Mouse (Mus musculus): Measurements from ENCODE around the gene Gm20721. TPM values are rescaled to one million over a fixed set of nuclear protein-coding genes. Genes with fewer than 3 reads are reported as not detected.

Gene Gm20721
- polyA plus RNA-seq, 1 experiment from 2014 or later: 1.3 TPM

DNA sequence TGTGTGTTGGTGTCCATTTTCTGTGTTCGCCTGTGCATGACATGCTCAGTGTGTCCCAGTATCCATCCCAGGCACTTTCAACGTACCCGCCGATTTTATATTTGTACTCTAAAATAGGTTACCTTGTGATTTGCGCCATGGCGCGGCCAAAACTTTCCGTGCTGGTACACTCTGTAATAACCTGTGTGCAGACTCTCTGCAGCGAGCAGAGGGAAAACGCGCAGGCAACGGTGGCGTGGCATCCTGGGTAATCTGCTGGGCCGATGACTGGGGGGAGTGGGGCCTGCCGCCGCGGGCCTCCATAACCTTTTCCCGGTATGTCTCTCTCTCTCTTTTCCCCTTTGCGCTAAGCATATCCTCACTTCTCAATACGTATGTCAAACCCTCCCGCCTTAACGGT lies 45.8 kb downstream of the Gm20721 start:
- Histone ChIP-seq H3K4me3 (ENCODE audit: low read depth, low read length) (no peak overlapping the region), H3K9me3 (ENCODE audit: low read length) (peaks cover 16% of the 10 kb centered on the region), H3K27me3 (ENCODE audit: insufficient read depth, low read length) (peaks cover 45% of the 10 kb centered on the region), H3K27ac (ENCODE audit: low read depth) (no peak overlapping the region), H3K36me3 (replicated peaks; ENCODE audit: insufficient read depth, low read length) (no peaks in the 10 kb centered on the region), H3K4me2 (ENCODE audit: low read depth, low read length) (no peak overlapping the region), H3K9ac (replicated peaks) (no peak overlapping the region), H3K4me1 (ENCODE audit: insufficient read depth) (no peaks in the 10 kb centered on the region)
- WGBS (ENCODE audit: insufficient replicate concordance): 51% methylated on average over 22 of the region's 22 CpGs
- DNase-seq (no peak), ATAC-seq (no peak)
- TF ChIP-seq EP300 (IDR thresholded peaks at IDR 0.05; ENCODE audit: low read depth) (no peak), CTCF (IDR thresholded peaks at IDR 0.05; ENCODE audit: low read depth) (no peak)

DNA sequence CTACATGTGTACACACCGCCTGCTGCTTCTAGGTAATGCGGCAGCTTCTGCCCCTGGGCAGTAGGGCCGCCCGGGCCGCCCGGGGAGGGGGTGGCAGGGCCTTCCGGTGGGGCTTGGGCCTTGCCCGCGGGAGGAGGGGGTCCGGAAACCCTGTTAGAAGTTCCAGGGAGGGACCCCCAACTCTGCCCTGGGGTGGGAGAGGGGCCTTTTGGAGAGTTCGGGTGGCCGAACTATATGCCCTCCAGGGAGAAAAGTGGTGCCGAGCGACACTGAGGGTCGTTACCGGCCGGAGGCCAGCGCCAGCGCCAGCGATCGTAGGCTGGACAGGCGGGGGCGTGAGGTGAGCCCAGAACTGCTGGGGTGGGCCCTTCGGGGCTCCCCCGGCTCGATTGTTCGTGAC lies 46.3 kb downstream of the Gm20721 start:
- no peak overlapping the region for H3K27ac ChIP-seq (ENCODE audit: low read depth)
- peaks cover 16% of the 10 kb centered on the region for H3K9me3 ChIP-seq (ENCODE audit: low read length)
- ATAC-seq (no peak), DNase-seq (no peak)
- WGBS (ENCODE audit: insufficient replicate concordance): 54% methylated on average over 27 of the region's 27 CpGs
- no peak for TF ChIP-seq EP300 (IDR thresholded peaks at IDR 0.05; ENCODE audit: low read depth)
- no peak for TF ChIP-seq CTCF (IDR thresholded peaks at IDR 0.05; ENCODE audit: low read depth)
- no peak overlapping the region for H3K4me3 ChIP-seq (ENCODE audit: low read depth, low read length)
- no peaks in the 10 kb centered on the region for H3K4me1 ChIP-seq (ENCODE audit: insufficient read depth)
- peaks cover 45% of the 10 kb centered on the region for H3K27me3 ChIP-seq (ENCODE audit: insufficient read depth, low read length)
- no peak overlapping the region for H3K4me2 ChIP-seq (ENCODE audit: low read depth, low read length)
- H3K9ac ChIP-seq (replicated peaks): no peak overlapping the region
- H3K36me3 ChIP-seq (replicated peaks; ENCODE audit: insufficient read depth, low read length): no peaks in the 10 kb centered on the region

DNA sequence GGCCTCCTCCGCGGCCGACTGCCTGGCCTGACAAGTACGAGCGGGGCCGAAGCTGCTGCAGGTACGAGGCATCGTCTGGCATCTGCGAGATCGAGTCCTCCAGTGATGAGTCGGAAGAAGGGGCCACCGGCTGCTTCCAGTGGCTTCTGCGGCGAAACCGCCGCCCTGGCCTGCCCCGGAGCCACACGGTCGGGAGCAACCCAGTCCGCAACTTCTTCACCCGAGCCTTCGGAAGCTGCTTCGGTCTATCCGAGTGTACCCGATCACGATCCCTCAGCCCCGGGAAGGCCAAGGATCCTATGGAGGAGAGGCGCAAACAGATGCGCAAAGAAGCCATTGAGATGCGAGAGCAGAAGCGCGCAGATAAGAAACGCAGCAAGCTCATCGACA lies 46.7 kb downstream of the Gm20721 start:
- TF ChIP-seq CTCF (IDR thresholded peaks at IDR 0.05; ENCODE audit: low read depth) (no peak), EP300 (IDR thresholded peaks at IDR 0.05; ENCODE audit: low read depth) (no peak)
- WGBS (ENCODE audit: insufficient replicate concordance): 40% methylated on average over 34 of the region's 34 CpGs
- ATAC-seq (no peak), DNase-seq (no peak)
- Histone ChIP-seq H3K27ac (ENCODE audit: low read depth) (no peak overlapping the region), H3K4me1 (ENCODE audit: insufficient read depth) (no peaks in the 10 kb centered on the region), H3K4me3 (ENCODE audit: low read depth, low read length) (0 out of 2 replicates have a peak overlapping the region, but pooled peaks have one; percentile 13), H3K36me3 (replicated peaks; ENCODE audit: insufficient read depth, low read length) (no peaks in the 10 kb centered on the region), H3K4me2 (ENCODE audit: low read depth, low read length) (no peak overlapping the region), H3K9me3 (ENCODE audit: low read length) (peaks cover 16% of the 10 kb centered on the region), H3K27me3 (ENCODE audit: insufficient read depth, low read length) (peaks cover 45% of the 10 kb centered on the region), H3K9ac (replicated peaks) (no peak overlapping the region)

DNA sequence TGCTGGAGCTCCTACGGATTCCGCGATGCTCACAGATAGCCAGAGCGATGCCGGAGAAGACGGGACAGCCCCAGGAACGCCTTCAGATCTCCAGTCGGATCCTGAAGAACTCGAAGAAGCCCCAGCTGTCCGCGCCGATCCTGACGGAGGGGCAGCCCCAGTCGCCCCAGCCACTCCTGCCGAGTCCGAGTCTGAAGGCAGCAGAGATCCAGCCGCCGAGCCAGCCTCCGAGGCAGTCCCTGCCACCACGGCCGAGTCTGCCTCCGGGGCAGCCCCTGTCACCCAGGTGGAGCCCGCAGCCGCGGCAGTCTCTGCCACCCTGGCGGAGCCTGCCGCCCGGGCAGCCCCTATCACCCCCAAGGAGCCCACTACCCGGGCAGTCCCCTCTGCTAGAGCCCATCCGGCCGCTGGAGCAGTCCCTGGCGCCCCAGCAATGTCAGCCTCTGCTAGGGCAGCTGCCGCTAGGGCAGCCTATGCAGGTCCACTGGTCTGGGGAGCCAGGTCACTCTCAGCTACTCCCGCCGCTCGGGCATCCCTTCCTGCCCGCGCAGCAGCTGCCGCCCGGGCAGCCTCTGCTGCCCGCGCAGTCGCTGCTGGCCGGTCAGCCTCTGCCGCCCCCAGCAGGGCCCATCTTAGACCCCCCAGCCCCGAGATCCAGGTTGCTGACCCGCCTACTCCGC lies 47.3 kb downstream of the Gm20721 start:
- TF ChIP-seq EP300 (IDR thresholded peaks at IDR 0.05; ENCODE audit: low read depth) (no peak), CTCF (IDR thresholded peaks at IDR 0.05; ENCODE audit: low read depth) (no peak)
- no peak for ATAC-seq

DNA sequence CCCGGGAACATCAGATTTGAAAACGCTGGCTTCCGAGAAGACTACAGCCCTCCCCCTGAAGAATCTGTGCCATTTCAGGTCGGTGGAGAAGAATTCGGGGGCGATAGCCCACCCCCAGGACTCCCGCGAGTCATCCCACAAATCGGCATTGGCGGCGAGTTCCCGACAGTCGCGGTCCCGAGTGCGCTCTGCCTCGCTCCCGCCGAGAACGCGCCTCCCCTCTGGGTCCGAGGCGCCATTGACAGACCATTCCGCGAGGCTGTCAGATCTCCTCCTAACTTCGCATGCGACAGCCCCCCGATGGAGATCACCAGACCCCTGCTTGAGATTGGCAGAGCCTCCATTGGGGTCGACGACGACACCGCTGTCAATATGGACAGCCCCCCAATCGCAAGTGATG lies 48.0 kb downstream of the Gm20721 start:
- WGBS (ENCODE audit: insufficient replicate concordance): 42% methylated on average over 33 of the region's 33 CpGs
- Histone ChIP-seq H3K9me3 (ENCODE audit: low read length) (peaks cover 16% of the 10 kb centered on the region), H3K27me3 (ENCODE audit: insufficient read depth, low read length) (peaks cover 45% of the 10 kb centered on the region)

More for the DNA sequence above, 47.3 kb downstream of the Gm20721 start:
- no peaks in the 10 kb centered on the region for H3K4me1 ChIP-seq (ENCODE audit: insufficient read depth)
- no peak overlapping the region for H3K27ac ChIP-seq (ENCODE audit: low read depth)
- H3K36me3 ChIP-seq (replicated peaks; ENCODE audit: insufficient read depth, low read length): no peaks in the 10 kb centered on the region
- peaks cover 45% of the 10 kb centered on the region for H3K27me3 ChIP-seq (ENCODE audit: insufficient read depth, low read length)
- DNase-seq: no peak
- no peak overlapping the region for H3K4me2 ChIP-seq (ENCODE audit: low read depth, low read length)
- no peak overlapping the region for H3K9ac ChIP-seq (replicated peaks)
- WGBS (ENCODE audit: insufficient replicate concordance): 53% methylated on average over 47 of the region's 48 CpGs
- H3K9me3 ChIP-seq (ENCODE audit: low read length): peaks cover 16% of the 10 kb centered on the region
- 0 out of 2 replicates have a peak overlapping the region, but pooled peaks have one; percentile 13 for H3K4me3 ChIP-seq (ENCODE audit: low read depth, low read length)

DNA sequence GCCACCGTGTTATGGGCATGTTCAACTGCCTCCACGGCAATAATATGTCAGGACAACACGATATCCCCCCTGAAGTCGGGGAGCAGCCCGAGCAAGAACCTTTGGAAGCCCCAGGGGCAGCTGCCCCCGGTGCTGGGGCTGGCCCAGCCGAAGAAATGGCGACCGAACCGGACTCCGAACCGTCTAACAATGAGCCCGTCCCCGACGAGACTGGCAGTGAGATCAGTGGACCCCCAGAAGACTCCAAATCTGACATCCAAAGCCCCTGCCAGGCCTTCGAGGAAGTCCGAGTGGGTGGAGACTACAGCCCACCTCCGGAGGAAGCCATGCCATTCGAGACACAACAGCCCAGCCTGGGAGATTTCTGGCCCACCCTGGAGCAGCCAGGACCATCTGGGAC lies 48.7 kb downstream of the Gm20721 start:
- Histone ChIP-seq H3K27me3 (ENCODE audit: insufficient read depth, low read length) (peaks cover 45% of the 10 kb centered on the region), H3K4me2 (ENCODE audit: low read depth, low read length) (peak overlapping the region; percentile 67; the same call in 1 of the 2 replicates), H3K4me3 (ENCODE audit: low read depth, low read length) (0 out of 2 replicates have a peak overlapping the region, but pooled peaks have one; percentile 19), H3K4me1 (ENCODE audit: insufficient read depth) (no peaks in the 10 kb centered on the region), H3K9ac (replicated peaks) (no peak overlapping the region), H3K36me3 (replicated peaks; ENCODE audit: insufficient read depth, low read length) (no peaks in the 10 kb centered on the region), H3K27ac (ENCODE audit: low read depth) (no peak overlapping the region), H3K9me3 (ENCODE audit: low read length) (peaks cover 16% of the 10 kb centered on the region)
- WGBS (ENCODE audit: insufficient replicate concordance): 53% methylated on average over 19 of the region's 19 CpGs
- DNase-seq: no peak
- no peak for TF ChIP-seq CTCF (IDR thresholded peaks at IDR 0.05; ENCODE audit: low read depth)
- no peak for TF ChIP-seq EP300 (IDR thresholded peaks at IDR 0.05; ENCODE audit: low read depth)
- ATAC-seq: no peak

More for the DNA sequence above, 48.0 kb downstream of the Gm20721 start:
- H3K4me3 ChIP-seq (ENCODE audit: low read depth, low read length): peak overlapping the region; percentile 19; the same call in 1 of the 2 replicates
- no peak overlapping the region for H3K9ac ChIP-seq (replicated peaks)
- TF ChIP-seq EP300 (IDR thresholded peaks at IDR 0.05; ENCODE audit: low read depth) (no peak), CTCF (IDR thresholded peaks at IDR 0.05; ENCODE audit: low read depth) (no peak)
- no peak for ATAC-seq
- H3K4me2 ChIP-seq (ENCODE audit: low read depth, low read length): peak overlapping the region; percentile 32; the same call in 1 of the 2 replicates
- no peak overlapping the region for H3K27ac ChIP-seq (ENCODE audit: low read depth)
- H3K4me1 ChIP-seq (ENCODE audit: insufficient read depth): no peaks in the 10 kb centered on the region
- no peaks in the 10 kb centered on the region for H3K36me3 ChIP-seq (replicated peaks; ENCODE audit: insufficient read depth, low read length)
- DNase-seq: no peak
